Mouse (Mus musculus): ENCODE measurements around the gene Otp.

- TF ChIP-seq CTCF (IDR thresholded peaks at IDR 0.05; ENCODE audit: low read depth) (no peak), EP300 (IDR thresholded peaks at IDR 0.05; ENCODE audit: low read depth) (no peak)
These were observed 1.1 kb downstream of the Otp start for GRCm38 (mm10) chr13:94876286-94877210.
